Mouse (Mus musculus): ENCODE data around the gene Acot1.

Gene Acot1

DNA sequence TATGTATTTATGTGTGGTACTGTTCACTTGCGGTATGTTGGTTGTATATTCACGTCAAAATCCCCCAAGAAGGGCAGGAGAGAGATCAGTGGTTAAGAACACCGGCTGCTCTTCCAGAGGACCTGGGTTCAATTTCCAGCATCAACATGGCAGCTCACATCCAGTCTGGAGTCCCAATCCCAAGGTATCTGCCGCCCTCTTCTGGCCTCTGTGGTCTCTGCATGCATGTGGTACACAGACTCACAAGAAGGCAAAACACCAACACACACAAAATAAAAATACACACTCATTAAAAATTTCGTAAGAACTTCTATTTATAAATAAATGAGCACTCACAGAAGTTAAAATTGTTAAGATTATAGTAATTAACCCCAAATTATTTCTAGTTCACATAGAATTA is 53.9 kb downstream of the Acot1 start:
- DNase-seq (ENCODE audit: low spot score in 2 of 2), result no peak

- no peak for DNase-seq (ENCODE audit: low spot score in 2 of 2)
These were observed 54.5 kb downstream of the Acot1 start for GRCm38 (mm10) chr12:84063833-84064232.

DNA sequence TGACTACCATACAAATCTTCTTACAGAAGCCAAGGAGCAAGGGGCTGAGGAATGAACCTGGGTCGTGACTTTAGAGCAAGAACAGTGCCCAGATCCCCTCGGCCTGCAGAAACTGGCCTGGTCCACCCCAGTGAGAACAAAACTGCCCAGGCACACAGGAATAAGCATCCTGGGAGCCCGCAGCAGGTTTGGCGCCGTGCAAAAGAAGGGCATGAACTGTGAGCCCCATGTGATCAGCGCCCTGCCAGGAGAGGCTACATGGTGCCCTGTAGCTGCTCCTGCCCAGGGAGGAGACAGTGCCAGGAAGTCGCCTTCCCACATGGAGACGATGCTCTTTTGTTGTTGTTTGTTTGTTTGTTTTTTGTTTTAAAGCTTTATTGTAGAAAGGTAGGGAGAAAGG is 55.3 kb downstream of the Acot1 start:
- no peak for DNase-seq (ENCODE audit: low spot score in 2 of 2)

DNA sequence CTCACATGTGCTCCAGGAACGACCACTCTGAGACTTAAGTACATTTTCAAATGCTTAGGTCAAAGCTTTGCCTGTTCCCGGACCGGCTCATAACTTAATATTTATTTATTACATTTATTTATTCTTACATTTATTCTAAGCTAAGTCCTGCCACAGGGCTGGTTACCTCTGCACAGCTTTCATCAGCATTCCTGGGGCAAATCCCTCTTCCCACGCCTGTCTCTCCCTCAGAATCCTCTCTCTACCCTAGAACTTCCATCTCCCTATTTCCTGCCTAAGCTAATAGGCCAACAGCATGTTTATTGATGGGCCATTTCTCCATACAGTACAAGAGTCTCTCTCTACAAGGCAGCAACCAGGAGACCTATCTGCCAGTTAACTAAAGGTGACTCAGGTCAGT is 58.5 kb downstream of the Acot1 start:
- DNase-seq (ENCODE audit: low spot score in 2 of 2), result no peak
